Mouse (Mus musculus) lung, adult 2 months (tissue): ENCODE measurements at regions not wholly inside any gene's neighbourhood (a gene's known extent, or its start where the extent isn't known, plus 50 kb on each side); places are given as distances from the start of the nearest gene placed in this dataset.

Experiments
- DNase-seq: peaks from one replicate; pipeline ENCODE4 v3.0.0; 2022
- H3K4me1 ChIP-seq: fragments of 200-500 bp; 2 replicates; pipeline ENCODE4 v1.6.1; 2011; ENCODE audit warnings: low read length; ENCODE audit not compliant: control insufficient read depth, insufficient read depth
- H3K4me3 ChIP-seq: fragments of 200-500 bp; replicated peaks from 2 replicates; pipeline ENCODE3; 2011; ENCODE audit warnings: low read depth, mild to moderate bottlenecking, control low read depth, low read length; ENCODE audit errors: extremely low read depth
- CTCF ChIP-seq: fragments of 200-500 bp; IDR thresholded peaks from 2 replicates; pipeline ENCODE4 v1.5.1; 2011; ENCODE audit warnings: mild to moderate bottlenecking, low read length, control low read depth; ENCODE audit not compliant: insufficient read depth
- POLR2A ChIP-seq: fragments of 200-500 bp; IDR thresholded peaks from 2 replicates; pipeline ENCODE4 v1.6.1; 2011; ENCODE audit warnings: low read depth, mild to moderate bottlenecking, control low read depth, low read length, borderline replicate concordance; ENCODE audit errors: extremely low read depth
- WGBS: fragments of 180-500 bp; shearing (Covaris S2); methylation state at CpG from one replicate; pipeline ENCODE4 v1.1.7; 2018; 5-methylcytosine and 5-hydroxymethylcytosine counted together

DNA sequence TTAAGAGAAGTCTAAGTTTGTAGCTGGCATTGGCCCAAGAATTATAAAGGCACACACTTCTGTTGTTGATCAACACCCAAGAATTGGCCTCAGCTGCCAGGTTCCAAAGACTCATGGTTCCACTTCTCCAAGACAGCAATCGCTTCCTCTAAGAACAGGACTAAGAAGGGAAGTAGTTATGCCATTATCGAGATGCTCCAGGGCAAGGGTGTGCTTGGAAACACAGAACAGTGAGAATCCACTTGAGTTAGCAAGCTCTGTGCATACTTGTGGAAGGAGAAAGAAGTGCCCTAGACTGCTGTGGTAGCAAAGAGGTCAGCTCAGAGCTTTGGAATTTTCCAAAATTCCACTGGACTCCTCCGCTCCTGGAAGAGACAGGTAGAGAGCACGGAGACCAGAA, 56.1 kb upstream of the Sorl1 start:
- DNase-seq = peak; percentile 41
- 66% methylated on average over 4 of the region's 4 CpGs for WGBS
- H3K4me1 ChIP-seq = no peaks in the 10 kb centered on the region; the same call in 1 of the 2 replicates
- TF ChIP-seq CTCF = no peak
- TF ChIP-seq POLR2A = no peak
- H3K4me3 ChIP-seq = no peak overlapping the region

DNA sequence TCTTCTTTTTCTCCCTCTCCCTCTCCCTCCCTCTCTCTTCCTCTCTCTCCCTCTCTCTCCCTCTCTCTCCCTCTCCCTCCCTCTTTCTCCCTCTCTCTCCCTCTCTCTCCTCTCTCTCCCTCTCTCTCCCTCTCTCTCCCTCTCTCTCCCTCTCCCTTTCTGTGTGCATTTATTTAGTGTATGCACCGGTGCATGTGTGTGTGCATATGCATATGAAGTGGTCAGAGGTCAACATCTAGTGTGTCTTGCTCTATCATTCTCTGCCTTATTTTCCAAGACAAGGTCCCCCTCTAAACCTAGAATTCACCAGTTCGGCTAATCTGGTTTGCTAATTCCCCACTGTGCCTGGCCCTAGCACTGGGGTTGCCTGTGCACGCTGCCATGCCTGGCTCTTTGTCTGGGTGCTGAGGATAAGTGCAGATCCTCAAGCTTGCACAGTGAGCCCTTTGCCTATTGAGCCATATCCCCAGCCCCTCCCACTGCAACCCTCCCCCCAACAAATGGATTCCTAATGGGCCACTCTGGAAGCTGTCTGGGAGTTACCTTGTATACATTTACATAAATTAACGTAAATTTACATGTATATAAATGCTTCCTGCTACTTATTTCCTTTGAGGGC, 54.8 kb upstream of the Sorl1 start:
- WGBS = 65% methylated on average over 4 of the region's 4 CpGs
- Histone ChIP-seq H3K4me1 (no peaks in the 10 kb centered on the region; the same call in 1 of the 2 replicates), H3K4me3 (no peak overlapping the region)
- no peak for DNase-seq
- TF ChIP-seq POLR2A (no peak), CTCF (no peak)

- Histone ChIP-seq H3K4me1 (no peaks in the 10 kb centered on the region), H3K4me3 (no peak overlapping the region)
- WGBS = 51% methylated on average over 2 of the region's 2 CpGs
- TF ChIP-seq POLR2A (no peak), CTCF (no peak)
- no peak for DNase-seq
Observed at GRCm38 (mm10) chr9:42174349-42174955, 50.4 kb upstream of the Sorl1 start.
